Mouse (Mus musculus) CH12.LX (cell line): ENCODE data around the gene Jmjd1c.

Experiments used
- CHD1 ChIP-seq: IDR thresholded peaks from 2 replicates; pipeline ENCODE4 v1.6.1; 2012; ENCODE audit warnings: low read depth, low read length, improper control_type of control experiment, inconsistent platforms
- CTCF ChIP-seq, 2 experiments: IDR thresholded peaks in 1 of 2; conservative IDR thresholded peaks in 1 of 2; 2 replicates each; pipeline ENCODE4 v1.5.1; 2011 to 2012; ENCODE audit warnings: low read depth in 2 of 2, low read length in 2 of 2, improper control_type of control experiment in 1 of 2, inconsistent platforms in 1 of 2, mild to moderate bottlenecking in 1 of 2, moderate library complexity in 1 of 2
- EP300 ChIP-seq: IDR thresholded peaks from 2 replicates; pipeline ENCODE4 v1.6.1; 2011; ENCODE audit warnings: low read length, improper control_type of control experiment
- JUND ChIP-seq: conservative IDR thresholded peaks from 2 replicates; pipeline ENCODE4 v1.6.1; 2011; ENCODE audit warnings: low read depth, low read length, improper control_type of control experiment
- MAFK ChIP-seq: IDR thresholded peaks from 2 replicates; pipeline ENCODE4 v1.6.1; 2011; ENCODE audit warnings: low read length, improper control_type of control experiment; ENCODE audit not compliant: insufficient replicate concordance
- MAX ChIP-seq: IDR thresholded peaks from 2 replicates; pipeline ENCODE4 v1.6.1; 2011; ENCODE audit warnings: low read length, improper control_type of control experiment
- MXI1 ChIP-seq: IDR thresholded peaks from 2 replicates; pipeline ENCODE4 v1.6.1; 2011; ENCODE audit warnings: mild to moderate bottlenecking, low read depth, low read length, improper control_type of control experiment
- NRF1 ChIP-seq: IDR thresholded peaks from 2 replicates; pipeline ENCODE4 v1.6.1; 2014; ENCODE audit warnings: low read depth, mild to moderate bottlenecking, inconsistent platforms, low read length, improper control_type of control experiment, moderate library complexity
- POLR2A ChIP-seq: IDR thresholded peaks from 2 replicates; pipeline ENCODE4 v1.6.1; 2011; ENCODE audit warnings: low read depth, mild to moderate bottlenecking, improper control_type of control experiment, low read length
- POLR2AphosphoS2 ChIP-seq: IDR thresholded peaks from 2 replicates; pipeline ENCODE4 v1.6.1; 2011; ENCODE audit warnings: low read depth, low read length, improper control_type of control experiment
- SIN3A ChIP-seq: IDR thresholded peaks from 2 replicates; pipeline ENCODE4 v1.6.1; 2012; ENCODE audit warnings: low read length, improper control_type of control experiment, inconsistent platforms

- no peak for TF ChIP-seq CTCF (conservative IDR thresholded peaks at IDR 0.05 in 1 of 2, IDR thresholded peaks at IDR 0.05 in 1 of 2; ENCODE audit: low read depth in 2 of 2, low read length in 2 of 2)
- TF ChIP-seq MXI1, result no peak
- no peak for TF ChIP-seq EP300
- no peak for TF ChIP-seq MAFK
- no peak for TF ChIP-seq NRF1
- TF ChIP-seq MAX, result no peak
- TF ChIP-seq POLR2A, result no peak
- no peak for TF ChIP-seq POLR2AphosphoS2
- TF ChIP-seq JUND, result no peak
- TF ChIP-seq SIN3A, result no peak
- TF ChIP-seq CHD1, result no peak
These were observed 180.0 kb downstream of the Jmjd1c start for GRCm38 (mm10) chr10:67275916-67276315.
